Mouse (Mus musculus) layer of hippocampus, adult 2 months (tissue): ENCODE data around the gene Axl. TPM values are rescaled to one million over a fixed set of nuclear protein-coding genes. Genes with fewer than 3 reads are reported as not detected.

Source experiments
- DNase-seq, 2 experiments: peaks; one replicate each; pipeline ENCODE4 v3.0.0; 2022; ENCODE audit warnings: low spot score in 2 of 2
- H3K27ac ChIP-seq: fragments of 200-600 bp; 2 replicates; pipeline ENCODE4 v1.8.1; 2022
- H3K4me3 ChIP-seq: fragments of 200-600 bp; 2 replicates; pipeline ENCODE4 v1.8.1; 2022; ENCODE audit warnings: mild to moderate bottlenecking
- CTCF ChIP-seq: fragments of 200-600 bp; conservative IDR thresholded peaks from 2 replicates; pipeline ENCODE4 v1.8.1; 2022; ENCODE audit warnings: antibody characterized with exemption, mild to moderate bottlenecking, moderate library complexity
- total RNA-seq, 2 experiments: library from RNA; stranded (reverse); gene quantifications; 2 replicates each; pipeline ENCODE4 v1.2.3; 2021

The Axl gene
- total RNA-seq, 2 experiments from 2014 or later = 36.6 to 41.1 TPM

GRCm38 (mm10) chr7:25761354-25761753 lies 27.2 kb downstream of the Axl start:
- TF ChIP-seq CTCF = no peak
- no peak for DNase-seq
- Histone ChIP-seq H3K27ac (no peak overlapping the region), H3K4me3 (no peak overlapping the region)

- peak overlapping the region; percentile 94 for H3K4me3 ChIP-seq
- peak; percentile 98 for TF ChIP-seq CTCF
- peak; percentile 84 to 91 for DNase-seq
- peak overlapping the region; percentile 95 for H3K27ac ChIP-seq
These were observed 32.5 kb downstream of the Axl start for GRCm38 (mm10) chr7:25756011-25756410.

DNA sequence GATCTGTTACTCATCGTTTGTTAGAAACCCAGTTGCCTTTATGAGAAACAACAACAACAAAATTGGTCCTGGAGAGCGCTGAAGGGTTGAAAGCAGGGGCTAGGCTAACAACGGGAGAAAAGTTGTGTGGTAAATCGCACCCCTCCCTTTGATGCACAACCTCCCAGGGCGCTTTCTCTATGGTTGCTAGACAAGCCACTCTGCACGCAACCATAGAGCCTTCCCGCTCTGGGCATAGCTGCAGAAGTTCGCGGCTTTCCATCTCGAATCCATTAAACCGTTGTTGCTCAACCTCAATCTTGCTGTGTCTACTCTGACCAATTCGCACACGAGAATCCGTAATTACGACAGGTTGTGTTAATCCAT lies 33.1 kb downstream of the Axl start:
- DNase-seq = peak; percentile 58 to 66
- Histone ChIP-seq H3K27ac (peak overlapping the region; percentile 95), H3K4me3 (peak overlapping the region; percentile 94)
- TF ChIP-seq CTCF = no peak

- Histone ChIP-seq H3K4me3 (peak within 1 kb of the TSS; percentile 94), H3K27ac (peak within 1 kb of the TSS; percentile 95)
- TF ChIP-seq CTCF = peak; percentile 57
- DNase-seq = peak; percentile 99
These were observed 33.6 kb downstream of the Axl start, which contains the start of gene Hnrnpul1 for GRCm38 (mm10) chr7:25754738-25755467. Gene Hnrnpul1, minus strand, starts transcription at chr7:25754757.

DNA sequence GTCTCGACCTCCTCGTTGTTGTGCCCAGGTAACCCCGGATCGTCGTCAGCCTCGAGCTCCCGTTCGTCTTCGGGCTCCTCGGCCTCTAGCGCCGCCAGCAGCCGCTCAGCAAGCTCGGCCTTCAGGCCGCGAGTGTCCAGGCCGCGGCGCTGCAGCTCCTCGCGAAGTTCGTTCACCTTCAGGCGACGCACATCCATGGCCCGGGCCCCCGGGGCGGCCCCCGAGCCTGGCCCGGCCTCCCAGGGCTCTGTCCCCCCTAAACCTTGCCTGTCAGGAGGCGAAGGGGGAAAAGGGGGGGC lies 34.1 kb downstream of the Axl start:
- no peak for DNase-seq
- H3K27ac ChIP-seq = peak overlapping the region; percentile 95
- TF ChIP-seq CTCF = peak; percentile 44; the same call in 1 of the 2 replicates
- peak overlapping the region; percentile 94 for H3K4me3 ChIP-seq

DNA sequence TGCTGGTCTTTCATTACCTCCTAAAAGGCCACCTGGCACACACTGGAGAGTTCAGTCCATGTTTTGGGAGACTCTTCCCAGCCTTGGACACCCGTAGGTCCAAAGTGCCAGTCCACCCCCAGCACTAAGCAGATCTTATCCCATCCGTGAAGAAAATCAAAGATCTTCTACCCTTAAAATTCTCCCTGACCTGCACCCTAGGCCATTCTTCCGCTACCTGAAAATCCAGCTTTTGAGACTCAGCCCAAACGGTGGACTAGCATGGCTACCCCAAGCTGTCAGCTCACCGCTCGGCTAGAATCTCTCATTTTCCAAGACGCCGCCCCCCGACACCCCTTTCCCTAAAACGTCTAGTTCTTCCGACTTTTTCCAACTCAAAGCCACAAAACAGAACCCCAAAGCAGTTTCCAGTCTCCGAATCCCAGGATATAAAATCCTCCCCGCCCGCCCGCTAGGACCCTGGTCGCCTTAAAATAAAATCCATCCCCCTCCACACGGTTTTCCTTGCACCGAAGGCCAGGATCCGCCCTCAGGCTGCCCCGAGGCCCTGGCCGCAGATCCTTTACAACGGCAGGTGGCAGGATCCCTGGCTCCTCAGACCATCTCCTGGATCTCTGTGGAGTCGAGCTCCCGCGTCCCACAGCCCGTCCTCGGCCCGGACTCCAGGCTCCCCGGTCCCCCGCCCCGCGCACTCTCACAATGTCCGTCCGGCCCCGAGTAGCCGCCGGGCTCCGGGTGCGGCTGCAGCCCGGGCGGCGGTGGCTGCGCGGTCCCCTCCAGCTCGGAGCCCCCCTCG lies 34.7 kb downstream of the Axl start:
- Histone ChIP-seq H3K27ac (peak overlapping the region; percentile 95), H3K4me3 (peak overlapping the region; percentile 94)
- DNase-seq = peak; percentile 23 to 29
- no peak for TF ChIP-seq CTCF

DNA sequence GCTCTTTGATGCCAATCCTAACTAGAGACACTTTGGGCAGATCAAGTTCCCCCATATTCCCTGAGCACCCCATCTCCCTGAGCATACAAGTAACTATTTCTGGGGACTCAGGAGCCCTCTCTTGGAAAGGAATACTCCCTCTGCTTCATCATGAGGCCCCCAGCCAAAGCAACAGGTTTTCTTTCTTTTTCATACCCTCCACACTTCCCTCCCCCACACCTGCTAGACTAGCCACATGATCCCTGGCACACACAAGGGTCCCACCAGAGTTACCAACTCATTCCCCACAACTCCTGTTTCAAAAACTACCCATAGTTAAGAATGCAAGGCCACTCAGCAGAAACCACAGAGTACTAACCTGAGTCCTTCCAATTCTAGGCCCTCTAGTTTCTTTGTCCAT lies 35.4 kb downstream of the Axl start:
- TF ChIP-seq CTCF = no peak
- Histone ChIP-seq H3K4me3 (peak overlapping the region; percentile 94), H3K27ac (peak overlapping the region; percentile 95)
- no peak for DNase-seq

DNA sequence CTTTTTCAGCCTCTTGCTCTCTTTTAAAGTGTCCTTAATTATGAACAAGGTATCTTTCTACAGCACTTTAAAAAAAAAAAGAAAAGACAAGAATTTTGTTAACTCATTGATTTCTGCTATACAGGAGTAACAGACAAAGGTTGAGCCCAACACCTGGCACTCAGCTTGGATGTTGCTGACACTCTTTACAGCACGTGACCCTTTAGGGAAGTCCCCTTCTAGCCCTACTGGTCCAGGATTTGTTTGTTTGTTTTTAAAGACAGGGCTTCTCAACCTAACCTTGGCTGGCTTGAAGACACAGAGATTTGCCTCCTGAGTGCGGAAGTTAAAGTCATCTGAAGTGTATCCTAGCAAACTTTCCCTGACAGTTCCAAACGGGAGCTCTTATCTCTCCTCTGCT lies 41.7 kb downstream of the Axl start:
- TF ChIP-seq CTCF = no peak
- Histone ChIP-seq H3K27ac (no peak overlapping the region), H3K4me3 (no peak overlapping the region)
- no peak for DNase-seq

GRCm38 (mm10) chr7:25738277-25738676 lies 50.2 kb downstream of the Axl start:
- Histone ChIP-seq H3K4me3 (no peak overlapping the region), H3K27ac (no peak overlapping the region)
- no peak for TF ChIP-seq CTCF
- no peak for DNase-seq

DNA sequence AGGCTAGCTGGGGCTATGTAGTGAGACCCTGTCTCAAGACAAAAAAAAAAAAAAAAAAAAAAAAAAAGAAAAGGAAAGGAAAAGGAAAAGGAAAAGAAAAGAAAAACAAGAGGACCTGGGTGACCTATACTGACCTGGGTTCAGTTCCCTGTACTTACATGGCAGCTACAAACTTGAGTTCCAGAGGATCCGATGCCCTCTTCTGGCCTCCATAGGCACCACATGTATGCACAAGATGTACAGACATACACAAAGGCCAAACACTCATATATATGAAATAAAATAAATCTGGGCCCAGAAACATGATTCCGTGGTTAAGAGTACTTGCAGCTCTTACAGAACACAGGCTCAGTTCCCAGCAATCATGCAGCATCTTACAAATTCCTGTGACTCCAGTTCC lies 51.6 kb downstream of the Axl start:
- no peak for DNase-seq
- peak; percentile 55 for TF ChIP-seq CTCF
- no peak overlapping the region for H3K4me3 ChIP-seq
- H3K27ac ChIP-seq = no peak overlapping the region

DNA sequence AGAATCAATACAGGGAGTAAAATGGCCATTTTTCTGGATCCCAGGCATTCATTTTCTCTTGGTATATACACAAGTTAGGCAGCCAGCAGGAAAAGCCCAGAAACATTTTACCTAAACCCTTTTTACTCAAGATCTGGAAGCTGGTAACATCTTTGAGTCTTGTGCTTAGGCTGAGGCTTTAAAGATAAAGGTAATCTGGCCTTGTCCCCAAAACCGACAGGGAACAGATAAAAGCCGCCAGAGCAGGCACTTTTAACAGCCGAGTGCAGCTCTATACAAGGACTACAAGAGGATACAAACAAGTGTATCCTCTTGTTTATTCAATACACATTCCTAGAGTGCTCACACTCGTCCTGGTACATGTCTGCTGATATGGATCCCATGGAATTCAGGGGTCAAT lies 53.5 kb downstream of the Axl start:
- no peak for DNase-seq
- no peak overlapping the region for H3K4me3 ChIP-seq
- no peak for TF ChIP-seq CTCF
- H3K27ac ChIP-seq = no peak overlapping the region

DNA sequence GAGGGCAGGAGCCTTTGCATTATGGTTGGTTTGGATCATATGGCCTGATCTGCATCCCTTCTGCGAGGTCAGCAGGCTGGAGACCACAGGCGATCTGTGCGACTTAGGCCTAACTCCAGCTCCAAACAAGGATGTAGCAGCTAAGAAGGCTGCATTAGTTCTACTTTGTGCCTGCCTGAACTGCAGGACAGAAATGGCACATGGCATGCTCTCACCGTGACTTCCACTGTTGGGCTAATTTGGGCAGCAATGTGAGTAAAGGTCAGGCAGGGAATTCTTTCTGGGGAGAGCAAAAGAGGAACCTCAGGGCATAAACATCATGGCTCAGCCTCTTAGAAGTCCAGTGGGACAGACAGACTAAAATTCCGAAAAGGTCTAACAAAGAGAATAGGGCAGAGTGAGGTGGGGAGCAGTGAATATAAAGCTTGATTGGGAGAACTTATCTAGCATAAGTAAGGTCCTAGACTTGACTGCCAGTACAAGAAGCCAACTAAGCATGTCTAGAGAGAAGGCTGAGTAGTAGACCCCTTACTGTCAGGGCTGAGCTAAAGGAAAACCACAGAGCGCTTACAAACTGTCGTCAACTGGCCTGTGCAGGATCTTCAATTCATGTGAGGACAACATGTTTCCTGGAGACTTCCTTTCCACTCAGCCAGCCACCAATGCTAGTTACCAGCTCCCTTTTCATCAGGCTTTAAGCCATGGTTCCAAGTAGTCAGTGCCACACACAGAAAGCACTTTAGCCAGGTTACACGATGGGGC lies 57.0 kb downstream of the Axl start:
- DNase-seq = no peak
- TF ChIP-seq CTCF = no peak
- H3K4me3 ChIP-seq = no peak overlapping the region

DNA sequence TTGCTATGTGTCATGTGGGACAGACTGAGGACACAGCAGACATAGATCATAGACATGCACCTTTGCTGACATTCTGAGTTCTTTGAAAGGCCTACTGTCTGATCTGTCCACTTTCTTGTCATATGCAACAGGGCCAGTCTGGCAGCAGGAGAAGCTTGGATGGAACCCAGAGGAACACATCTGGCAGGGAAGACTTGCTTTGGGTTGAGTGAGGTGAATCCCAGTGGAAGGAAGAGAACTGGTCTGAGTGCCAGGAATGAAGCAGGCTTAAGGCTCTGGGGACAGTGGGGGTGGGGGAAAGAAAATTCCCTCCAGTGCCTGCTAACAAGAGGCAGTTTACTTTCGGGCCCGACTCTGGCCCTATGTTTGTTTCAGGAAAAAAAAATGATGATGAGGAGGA lies 58.6 kb downstream of the Axl start:
- TF ChIP-seq CTCF = no peak

More for the DNA sequence above, 57.0 kb downstream of the Axl start:
- H3K27ac ChIP-seq = no peak overlapping the region

DNA sequence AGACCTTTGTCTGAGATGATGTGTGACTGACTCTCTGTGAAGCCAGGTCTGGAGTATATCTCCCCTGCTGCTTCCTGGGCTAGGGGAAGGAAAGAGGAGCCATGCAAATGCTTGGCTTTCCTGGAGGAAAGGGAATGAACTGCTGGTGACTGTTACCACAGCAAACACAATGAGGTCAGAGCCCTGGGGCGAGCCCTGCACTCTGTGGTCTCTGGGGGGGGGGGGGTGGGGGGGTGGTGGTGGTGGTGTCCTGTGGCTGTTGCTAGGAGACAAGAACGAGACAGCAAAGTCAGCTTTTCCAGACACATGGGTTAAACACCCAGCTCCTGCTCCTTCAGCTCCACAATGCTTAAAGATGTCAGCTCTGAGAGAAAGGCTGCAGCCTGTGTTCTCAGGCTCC lies 59.1 kb downstream of the Axl start:
- no peak for DNase-seq
- Histone ChIP-seq H3K27ac (no peak overlapping the region), H3K4me3 (no peak overlapping the region)
- no peak for TF ChIP-seq CTCF

More for the DNA sequence above, 58.6 kb downstream of the Axl start:
- no peak overlapping the region for H3K4me3 ChIP-seq
- DNase-seq = no peak
- no peak overlapping the region for H3K27ac ChIP-seq
